Mouse (Mus musculus) embryonic facial prominence, embryonic 10.5 days (tissue): ENCODE measurements around the gene Cd300ld4. TPM values are rescaled to one million over a fixed set of nuclear protein-coding genes. Genes with fewer than 3 reads are reported as not detected.
"Not testable (repeated sequence)": the region's sequence is repeated elsewhere in the genome, so short reads cannot be mapped to it uniquely, and the experiment has no call there.

Experiments
- DNase-seq: peaks from one replicate; pipeline ENCODE4 v3.0.0-alpha.2; 2017; ENCODE audit warnings: low spot score
- H3K27ac ChIP-seq: fragments of 300-500 bp; sonication (generic); replicated peaks from 2 replicates; pipeline ENCODE4 v1.5.1; 2016; ENCODE audit warnings: mild to moderate bottlenecking
- H3K27me3 ChIP-seq: fragments of 300-500 bp; sonication (generic); replicated peaks from 2 replicates; pipeline ENCODE4 v1.6.1; 2016; ENCODE audit warnings: low read depth, mild to moderate bottlenecking; ENCODE audit not compliant: poor library complexity, severe bottlenecking
- H3K36me3 ChIP-seq: fragments of 300-500 bp; sonication (generic); replicated peaks from 2 replicates; pipeline ENCODE4 v1.6.1; 2016; ENCODE audit warnings: mild to moderate bottlenecking, moderate library complexity
- H3K4me1 ChIP-seq: fragments of 300-500 bp; sonication (generic); 2 replicates; pipeline ENCODE4 v1.6.1; 2016
- H3K4me3 ChIP-seq: fragments of 300-500 bp; sonication (generic); 2 replicates; pipeline ENCODE4 v1.5.1; 2016; ENCODE audit warnings: mild to moderate bottlenecking, moderate library complexity
- H3K9me3 ChIP-seq: fragments of 300-500 bp; sonication (generic); 2 replicates; pipeline ENCODE4 v1.6.1; 2016; ENCODE audit warnings: mild to moderate bottlenecking
- WGBS: fragments of 180-500 bp; shearing (Covaris S2); methylation state at CpG from one replicate; pipeline ENCODE4 v1.1.7; 2016; 5-methylcytosine and 5-hydroxymethylcytosine counted together
- polyA plus RNA-seq: library from polyadenylated mRNA; unstranded; fragments of >200 nt; fragmentation: Nextera tagmentation; extraction: Ambion mirVana; gene quantifications from 2 replicates; pipeline ENCODE4 v1.2.1, GENCODE M21; 2016

Gene Cd300ld4
- polyA plus RNA-seq, 1 experiment from 2014 or later = not detected

DNA sequence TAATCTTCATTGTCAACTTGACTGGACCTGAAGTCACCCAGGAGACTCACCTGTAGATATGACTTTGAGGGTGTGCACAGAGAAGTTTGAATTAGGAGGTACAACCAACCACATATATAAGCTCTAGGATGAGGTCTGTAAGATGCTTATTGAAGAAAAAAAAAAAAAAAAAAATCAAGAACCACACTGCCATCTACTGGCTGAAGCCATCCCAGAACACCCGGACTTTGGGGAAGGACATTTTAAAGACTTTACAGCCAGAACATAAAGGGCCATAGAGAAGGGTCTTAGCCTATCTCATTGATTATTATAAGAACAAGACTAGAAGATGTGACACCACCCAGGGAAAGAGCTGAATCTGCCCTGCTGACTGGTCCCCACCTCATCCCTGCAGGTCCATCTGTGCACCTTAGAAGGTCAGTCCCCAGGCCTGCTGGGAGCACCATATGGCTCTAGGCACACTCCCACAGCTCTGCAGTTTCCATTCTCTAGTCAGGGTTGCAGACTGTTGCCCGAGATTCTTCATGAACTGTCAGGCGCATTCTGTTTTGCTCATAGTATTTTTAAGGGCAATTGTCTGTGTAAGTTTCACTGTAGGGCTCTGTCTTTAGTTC, 22.6 kb upstream of the Cd300ld4 start:
- no peak overlapping the region for H3K4me3 ChIP-seq
- no peaks in the 10 kb centered on the region for H3K9me3 ChIP-seq
- no peaks in the 10 kb centered on the region for H3K4me1 ChIP-seq
- no peaks in the 10 kb centered on the region for H3K27me3 ChIP-seq
- no peak overlapping the region for H3K27ac ChIP-seq
- H3K36me3 ChIP-seq = no peaks in the 10 kb centered on the region
- DNase-seq = no peak
- WGBS = 45% methylated on average over 3 of the region's 3 CpGs

DNA sequence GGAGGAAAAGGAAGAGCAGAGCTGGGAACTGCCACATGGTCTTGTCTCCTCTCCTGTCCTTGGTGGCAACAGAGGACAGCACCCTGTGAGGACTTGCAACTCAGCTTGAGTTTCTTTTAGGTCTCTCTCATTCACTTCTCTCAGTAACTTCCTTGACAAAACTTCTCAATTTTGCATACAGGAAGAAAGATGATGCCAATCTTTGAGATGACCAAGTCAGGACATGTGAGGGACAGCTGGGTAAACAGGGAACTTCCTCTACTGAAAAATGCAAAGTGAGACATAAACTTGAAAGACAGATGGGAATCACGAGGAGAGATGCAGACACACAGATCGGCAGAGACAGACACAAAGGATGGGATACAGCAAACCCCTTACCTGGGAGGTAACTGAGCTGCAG, 21.4 kb upstream of the Cd300ld4 start, which contains the start of gene Cd300ld3:
Gene Cd300ld3 (minus strand): TSS at position 151 of the 400 bp plus-strand sequence.
- Histone ChIP-seq H3K27ac (no peak within 1 kb of the TSS), H3K27me3 (no peaks in the 10 kb centered on the region), H3K36me3 (no peaks in the 10 kb centered on the region), H3K4me3 (no peak within 1 kb of the TSS), H3K4me1 (no peaks in the 10 kb centered on the region), H3K9me3 (no peaks in the 10 kb centered on the region)
- DNase-seq = no peak
- 68% methylated on average over 2 of the region's 2 CpGs for WGBS

DNA sequence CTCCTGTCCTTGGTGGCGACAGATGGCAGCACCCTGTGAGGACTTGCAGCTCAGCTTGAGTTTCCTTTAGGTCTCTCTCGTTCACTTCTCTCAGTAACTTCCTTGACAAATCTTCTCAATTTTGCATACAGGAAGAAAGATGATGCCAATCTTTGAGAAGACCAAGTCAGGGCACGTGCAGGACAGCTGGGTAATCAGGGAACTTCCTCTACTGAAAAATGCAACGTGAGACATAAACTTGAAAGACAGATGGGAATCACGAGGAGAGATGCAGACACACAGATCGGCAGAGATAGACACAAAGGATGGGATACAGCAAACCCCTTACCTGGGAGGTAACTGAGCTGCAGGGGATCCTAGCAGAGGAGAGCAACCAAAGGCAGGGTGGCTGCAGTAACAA, 10.9 kb upstream of the Cd300ld4 start, which contains the start of gene Cd300ld5:
Gene Cd300ld5 (minus strand): TSS at position 101 of the 400 bp plus-strand sequence.
- not testable (repeated sequence) for H3K27me3 ChIP-seq, H3K4me1 ChIP-seq, H3K27ac ChIP-seq, H3K4me3 ChIP-seq, H3K36me3 ChIP-seq, H3K9me3 ChIP-seq, DNase-seq
- WGBS = no CpG with 5 or more reads among the region's 6 CpGs

DNA sequence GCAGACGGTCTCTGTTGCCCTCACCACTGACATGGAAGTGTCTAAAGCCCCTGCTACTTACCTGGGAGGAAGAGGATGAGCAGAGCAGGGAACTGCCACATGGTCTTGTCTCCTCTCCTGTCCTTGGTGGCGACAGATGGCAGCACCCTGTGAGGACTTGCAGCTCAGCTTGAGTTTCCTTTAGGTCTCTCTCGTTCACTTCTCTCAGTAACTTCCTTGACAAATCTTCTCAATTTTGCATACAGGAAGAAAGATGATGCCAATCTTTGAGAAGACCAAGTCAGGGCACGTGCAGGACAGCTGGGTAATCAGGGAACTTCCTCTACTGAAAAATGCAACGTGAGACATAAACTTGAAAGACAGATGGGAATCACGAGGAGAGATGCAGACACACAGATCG, 10.7 kb downstream of the Cd300ld4 start, which contains the start of gene Cd300ld2:
Gene Cd300ld2 (minus strand): TSS at position 101 of the 400 bp plus-strand sequence.
- DNase-seq, H3K9me3 ChIP-seq, H3K27ac ChIP-seq, H3K4me3 ChIP-seq, H3K4me1 ChIP-seq, H3K36me3 ChIP-seq, H3K27me3 ChIP-seq: not testable (repeated sequence)
- WGBS = no CpG with 5 or more reads among the region's 7 CpGs

DNA sequence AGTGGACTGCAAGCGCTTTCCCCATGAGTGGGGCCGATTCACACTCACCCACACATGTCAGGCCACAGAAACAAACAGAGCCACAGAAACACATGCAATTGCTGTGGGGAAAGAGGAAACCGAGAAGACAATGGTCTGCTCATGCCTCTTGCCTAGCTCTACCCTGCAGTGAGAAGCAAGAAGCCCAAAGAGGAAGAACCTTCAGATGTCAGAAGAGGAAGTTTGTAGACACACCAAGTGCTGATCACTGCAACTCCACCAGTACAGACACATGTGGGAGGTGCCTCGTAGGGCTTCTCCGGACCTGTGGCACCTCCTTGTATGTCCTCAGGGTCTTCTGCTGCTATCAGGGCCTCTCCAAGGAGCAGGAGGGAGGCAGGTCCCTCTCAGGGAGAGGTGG, 22.7 kb downstream of the Cd300ld4 start:
- DNase-seq = no peak
- Histone ChIP-seq H3K36me3 (no peaks in the 10 kb centered on the region), H3K4me1 (no peaks in the 10 kb centered on the region), H3K27me3 (no peaks in the 10 kb centered on the region), H3K27ac (no peak overlapping the region), H3K4me3 (no peak overlapping the region), H3K9me3 (no peaks in the 10 kb centered on the region)
- WGBS = 87% methylated on average over 5 of the region's 5 CpGs

DNA sequence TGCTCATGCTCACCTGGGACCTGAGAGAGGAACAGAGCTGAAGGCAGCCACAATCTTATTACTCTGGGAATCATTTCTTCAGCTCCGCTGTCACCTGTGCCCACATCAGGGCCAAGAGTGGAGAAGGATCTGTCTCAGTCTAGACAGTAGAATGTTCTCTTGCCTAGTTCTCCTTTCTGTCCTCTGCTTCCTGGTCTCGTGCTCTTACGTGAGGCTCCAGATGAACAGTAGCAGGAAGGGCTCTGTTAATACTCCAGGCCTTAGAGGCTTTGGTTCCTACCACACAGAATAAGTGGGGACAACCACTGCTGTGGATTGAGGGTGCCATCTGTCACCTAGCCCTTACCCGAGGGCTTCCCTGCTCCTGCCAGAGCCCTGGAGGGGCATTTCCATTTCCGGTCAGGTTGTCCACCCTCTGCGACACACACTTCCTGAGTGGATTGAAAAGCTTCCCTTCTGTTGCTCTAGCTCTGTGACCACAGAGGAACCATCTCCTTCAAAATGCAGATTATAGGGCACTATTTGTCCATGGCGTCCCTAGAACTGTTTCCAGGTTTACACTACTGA, 25.3 kb downstream of the Cd300ld4 start, which contains the start of gene Cd300c2:
Gene Cd300c2 (minus strand): TSS at position 407 of the 567 bp plus-strand sequence.
- no peak within 1 kb of the TSS for H3K4me3 ChIP-seq
- H3K9me3 ChIP-seq = no peaks in the 10 kb centered on the region
- WGBS = 83% methylated on average over 7 of the region's 7 CpGs
- no peaks in the 10 kb centered on the region for H3K27me3 ChIP-seq
- H3K36me3 ChIP-seq = no peaks in the 10 kb centered on the region
- H3K27ac ChIP-seq = no peak within 1 kb of the TSS
- no peak for DNase-seq
- no peaks in the 10 kb centered on the region for H3K4me1 ChIP-seq

DNA sequence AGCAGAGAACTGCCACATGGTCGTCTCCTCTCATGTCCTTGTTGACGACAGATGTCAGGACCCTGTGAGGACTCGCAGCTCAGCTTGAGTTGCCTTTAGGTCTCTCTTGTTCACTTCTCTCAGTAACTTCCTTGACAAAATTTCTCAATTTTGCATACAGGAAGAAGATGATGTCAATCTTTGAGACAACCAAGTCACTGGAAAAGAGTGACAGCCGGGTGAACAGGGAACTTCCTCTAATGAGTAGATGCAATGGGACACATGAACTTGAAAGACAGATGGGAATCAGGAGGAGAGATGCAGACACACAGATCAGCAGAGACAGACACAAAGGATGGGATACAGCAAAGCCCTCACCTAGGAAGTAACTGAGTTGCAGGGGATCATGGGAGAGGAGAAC, 37.0 kb downstream of the Cd300ld4 start, which contains the start of gene Cd300ld:
Gene Cd300ld (minus strand): TSS at position 130 of the 400 bp plus-strand sequence.
- Histone ChIP-seq H3K4me1 (no peaks in the 10 kb centered on the region), H3K27me3 (no peaks in the 10 kb centered on the region), H3K36me3 (no peaks in the 10 kb centered on the region), H3K27ac (no peak within 1 kb of the TSS), H3K4me3 (no peak within 1 kb of the TSS), H3K9me3 (no peaks in the 10 kb centered on the region)
- DNase-seq = no peak
- WGBS = 83% methylated on average over 4 of the region's 4 CpGs

DNA sequence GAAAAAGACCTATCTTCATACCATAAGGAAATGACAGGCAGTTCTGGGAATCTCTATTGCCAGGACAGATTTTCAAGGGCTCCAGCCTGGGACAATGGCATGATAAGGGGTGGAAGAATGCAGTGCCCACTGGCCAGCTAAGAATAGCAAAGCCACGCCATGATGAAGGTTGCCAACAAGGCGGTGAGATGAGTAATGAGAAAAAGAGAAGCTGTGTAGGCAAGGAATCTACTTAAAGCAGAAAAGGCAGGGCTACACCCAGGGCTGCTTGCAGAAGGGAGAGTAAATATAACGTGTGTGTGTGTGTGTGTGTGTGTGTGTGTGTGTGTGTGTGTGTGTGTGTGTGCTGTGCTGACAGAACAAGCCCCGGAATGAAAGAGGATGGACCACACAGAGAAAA, 44.9 kb downstream of the Cd300ld4 start:
- Histone ChIP-seq H3K36me3 (no peaks in the 10 kb centered on the region), H3K27ac (no peak overlapping the region), H3K4me1 (no peaks in the 10 kb centered on the region), H3K27me3 (no peaks in the 10 kb centered on the region), H3K4me3 (no peak overlapping the region), H3K9me3 (peaks cover 27% of the 10 kb centered on the region)
- 73% methylated on average over 4 of the region's 4 CpGs for WGBS
- no peak for DNase-seq

DNA sequence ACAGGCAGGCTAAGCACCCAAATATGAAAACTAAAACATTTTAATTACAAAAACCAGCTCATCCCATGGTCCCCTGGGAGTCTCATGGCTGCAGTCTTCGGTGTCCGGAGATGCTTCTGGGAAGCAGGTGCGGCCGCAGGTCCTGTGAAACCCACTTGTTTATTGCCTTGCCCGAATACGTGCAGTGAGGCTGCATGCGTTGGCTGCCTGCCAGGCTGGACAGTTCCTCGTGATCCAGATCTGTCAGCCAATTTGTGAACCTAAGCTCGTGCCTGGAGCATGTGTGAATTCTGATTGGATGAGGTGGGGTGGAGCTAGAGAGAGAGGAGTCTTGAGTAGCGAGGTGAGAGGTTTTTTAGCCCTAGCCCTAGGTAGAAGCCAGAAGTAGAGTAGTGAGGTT, 54.1 kb downstream of the Cd300ld4 start:
- no peak overlapping the region for H3K27ac ChIP-seq
- H3K27me3 ChIP-seq = no peaks in the 10 kb centered on the region
- DNase-seq = no peak
- H3K36me3 ChIP-seq = no peaks in the 10 kb centered on the region
- peaks cover 21% of the 10 kb centered on the region; the same call in 1 of the 2 replicates for H3K9me3 ChIP-seq
- H3K4me1 ChIP-seq = no peaks in the 10 kb centered on the region
- H3K4me3 ChIP-seq = no peak overlapping the region
- 87% methylated on average over 10 of the region's 10 CpGs for WGBS

Other genes with a start within 250 kb of the Cd300ld4 start
- 10.0 and 17.0 TPM in 2 replicates for gene Btbd17, start 231.1 kb downstream of the Cd300ld4 start, polyA plus RNA-seq
- 0.18 TPM in 1 of 2 replicates, not detected in the other for gene Gpr142, start 228.1 kb downstream of the Cd300ld4 start, polyA plus RNA-seq
- gene Gprc5c, start 175.9 kb downstream of the Cd300ld4 start, polyA plus RNA-seq = 62.2 and 62.5 TPM in 2 replicates
- 1.1 and 1.8 TPM in 2 replicates for gene Cd300a, start 137.0 kb downstream of the Cd300ld4 start, polyA plus RNA-seq
- 0.10 TPM in 1 of 2 replicates, not detected in the other for gene Cd300lb, start 92.6 kb downstream of the Cd300ld4 start, polyA plus RNA-seq
- not detected in 2 replicates for gene Cd300c, start 57.9 kb downstream of the Cd300ld4 start, polyA plus RNA-seq
- 0.05 and 0.13 TPM in 2 replicates for gene Cd300ld, start 37.1 kb downstream of the Cd300ld4 start, polyA plus RNA-seq
- gene Cd300c2, start 25.1 kb downstream of the Cd300ld4 start, polyA plus RNA-seq = 0.38 and 0.87 TPM in 2 replicates
- not detected in 2 replicates for gene Cd300ld2, start 10.8 kb downstream of the Cd300ld4 start, polyA plus RNA-seq
- not detected in 2 replicates for gene Cd300ld5, start 10.8 kb upstream of the Cd300ld4 start, polyA plus RNA-seq
- not detected in 2 replicates for gene Cd300ld3, start 21.4 kb upstream of the Cd300ld4 start, polyA plus RNA-seq
- not detected in 2 replicates for gene Cd300e, start 35.2 kb upstream of the Cd300ld4 start, polyA plus RNA-seq
- gene Rab37, start 64.4 kb upstream of the Cd300ld4 start, polyA plus RNA-seq = 1.2 and 2.2 TPM in 2 replicates
- 0.19 TPM in 1 of 2 replicates, not detected in the other for gene Cd300lf, start 107.0 kb upstream of the Cd300ld4 start, polyA plus RNA-seq
- gene Slc9a3r1, start 136.3 kb upstream of the Cd300ld4 start, polyA plus RNA-seq = 39.2 and 42.5 TPM in 2 replicates
- gene Tmem104, start 160.5 kb upstream of the Cd300ld4 start, polyA plus RNA-seq = 10.1 and 10.3 TPM in 2 replicates
- gene Nat9, start 160.8 kb upstream of the Cd300ld4 start, polyA plus RNA-seq = 18.2 and 18.4 TPM in 2 replicates
- gene Grin2c, start 240.2 kb upstream of the Cd300ld4 start, polyA plus RNA-seq = 0.06 and 0.07 TPM in 2 replicates